Mouse (Mus musculus): ENCODE results near the gene Zfp777.

DNA sequence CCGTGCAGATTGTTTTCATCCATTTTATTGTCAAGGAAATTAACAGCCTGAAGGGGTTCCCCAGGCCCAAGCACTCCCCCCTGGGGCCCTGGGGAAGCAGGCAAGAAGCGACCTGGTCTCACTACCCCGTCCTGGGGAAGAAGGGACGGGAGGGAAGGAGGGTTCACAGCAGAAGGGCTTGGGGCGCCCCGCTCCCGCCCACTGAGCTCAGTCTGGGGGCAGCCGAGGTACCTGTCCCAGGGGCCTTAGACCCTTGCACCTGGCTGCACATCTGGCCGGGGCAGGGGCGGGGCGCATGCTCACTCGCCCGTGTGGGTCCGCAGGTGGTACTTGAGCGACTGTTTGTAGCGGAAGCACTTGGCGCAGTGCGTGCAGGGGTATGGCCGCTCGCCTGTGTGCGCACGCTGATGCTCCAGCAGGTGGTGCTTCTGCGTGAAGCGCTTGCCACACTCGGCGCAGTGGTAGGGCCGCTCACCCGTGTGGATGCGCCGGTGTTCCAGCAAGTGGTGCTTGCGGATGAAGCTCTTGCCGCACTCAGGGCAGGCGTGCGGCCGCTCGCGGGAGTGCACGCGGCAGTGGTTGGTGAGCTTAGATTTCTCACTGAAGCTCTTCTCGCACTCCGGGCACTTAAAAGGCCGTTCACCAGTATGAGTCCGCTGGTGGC is 24.2 kb downstream of the Zfp777 start:
- TF ChIP-seq CTCF (IDR thresholded peaks at IDR 0.05; ENCODE audit: insufficient read depth, low read length): no peak
- no peak for TF ChIP-seq POLR2A (IDR thresholded peaks at IDR 0.05; ENCODE audit: borderline replicate concordance, extremely low read depth, low read depth, low read length)

Data from lung, adult 2 months (tissue).